Mouse (Mus musculus) stomach, embryonic 16.5 days (tissue): ENCODE results near the gene LTO1. TPM values are rescaled to one million over a fixed set of nuclear protein-coding genes. Genes with fewer than 3 reads are reported as not detected.
"Not testable (repeated sequence)": the region's sequence is repeated elsewhere in the genome, so short reads cannot be mapped to it uniquely, and the experiment has no call there.

Experiments
- ATAC-seq: fragments of 200-750 bp; cut with Nextera tagmentation; 2 replicates; pipeline ENCODE4 v1.8.0; 2017; ENCODE audit warnings: moderate number of reproducible peaks, moderate TSS enrichment; ENCODE audit not compliant: insufficient read depth, low FRiP score
- H3K27ac ChIP-seq: fragments of 300-500 bp; sonication (generic); 2 replicates; pipeline ENCODE4 v1.5.1; 2014; ENCODE audit warnings: low read length
- H3K27me3 ChIP-seq: fragments of 300-500 bp; sonication (generic); 2 replicates; pipeline ENCODE4 v1.6.1; 2014; ENCODE audit warnings: low read length, control low read depth, mixed read lengths; ENCODE audit not compliant: control insufficient read depth, insufficient read depth
- H3K36me3 ChIP-seq: fragments of 300-500 bp; sonication (generic); 2 replicates; pipeline ENCODE4 v1.6.1; 2014; ENCODE audit warnings: low read length; ENCODE audit not compliant: control insufficient read depth, insufficient read depth
- H3K4me1 ChIP-seq: fragments of 300-500 bp; sonication (generic); 2 replicates; pipeline ENCODE4 v1.6.1; 2014; ENCODE audit warnings: low read length, control low read depth, mixed read lengths; ENCODE audit not compliant: control insufficient read depth, insufficient read depth
- H3K4me2 ChIP-seq: fragments of 300-500 bp; sonication (generic); 2 replicates; pipeline ENCODE4 v1.6.1; 2014; ENCODE audit warnings: low read depth, low read length, mixed read lengths
- H3K4me3 ChIP-seq: fragments of 300-500 bp; sonication (generic); replicated peaks from 2 replicates; pipeline ENCODE4 v1.5.1; 2014; ENCODE audit warnings: mild to moderate bottlenecking, low read length
- H3K9ac ChIP-seq: fragments of 300-500 bp; sonication (generic); 2 replicates; pipeline ENCODE4 v1.6.1; 2014; ENCODE audit warnings: low read length
- H3K9me3 ChIP-seq: fragments of 300-500 bp; sonication (generic); replicated peaks from 2 replicates; pipeline ENCODE4 v1.6.1; 2016; ENCODE audit warnings: low read length, control low read depth; ENCODE audit not compliant: control insufficient read depth
- WGBS: fragments of 180-500 bp; shearing (Covaris S2); extraction: QIAGEN DNeasy Blood & Tissue Kit; methylation state at CpG from one replicate; pipeline ENCODE4 v1.1.7; 2014; 5-methylcytosine and 5-hydroxymethylcytosine counted together
- polyA plus RNA-seq: library from polyadenylated mRNA; unstranded; fragments of >200 nt; fragmentation: Nextera tagmentation; extraction: Ambion mirVana; gene quantifications from 2 replicates; pipeline ENCODE4 v1.2.1, GENCODE M21; 2015

Gene LTO1
- polyA plus RNA-seq, 1 experiment from 2014 or later = 27.9 TPM

DNA sequence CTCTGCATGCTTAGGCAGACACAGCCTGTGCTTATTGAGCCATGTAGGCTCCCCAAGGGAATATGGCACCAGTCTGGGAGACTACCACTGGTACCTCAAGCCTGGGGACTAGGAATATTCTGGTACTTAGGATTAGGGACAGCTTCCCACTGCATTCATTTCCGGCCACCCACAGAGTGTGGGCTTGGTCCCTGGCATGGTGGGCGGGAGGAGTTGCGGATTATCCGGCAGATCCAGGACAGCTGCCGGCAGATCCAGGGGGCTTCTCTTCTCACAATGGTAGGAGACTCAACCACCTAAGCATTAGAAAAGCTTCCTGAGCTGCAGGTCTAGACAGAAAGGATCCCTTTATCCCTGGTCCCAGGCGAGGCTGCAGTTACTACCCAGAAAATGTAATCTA is 16.4 kb upstream of the LTO1 start:
- 58% methylated on average over 6 of the region's 6 CpGs for WGBS
- Histone ChIP-seq H3K4me2 (no peak overlapping the region), H3K4me1 (peaks cover 13% of the 10 kb centered on the region), H3K9me3 (no peaks in the 10 kb centered on the region), H3K4me3 (no peak overlapping the region), H3K36me3 (no peaks in the 10 kb centered on the region), H3K9ac (no peak overlapping the region), H3K27ac (no peak overlapping the region), H3K27me3 (peaks cover 55% of the 10 kb centered on the region)
- ATAC-seq = no peak

DNA sequence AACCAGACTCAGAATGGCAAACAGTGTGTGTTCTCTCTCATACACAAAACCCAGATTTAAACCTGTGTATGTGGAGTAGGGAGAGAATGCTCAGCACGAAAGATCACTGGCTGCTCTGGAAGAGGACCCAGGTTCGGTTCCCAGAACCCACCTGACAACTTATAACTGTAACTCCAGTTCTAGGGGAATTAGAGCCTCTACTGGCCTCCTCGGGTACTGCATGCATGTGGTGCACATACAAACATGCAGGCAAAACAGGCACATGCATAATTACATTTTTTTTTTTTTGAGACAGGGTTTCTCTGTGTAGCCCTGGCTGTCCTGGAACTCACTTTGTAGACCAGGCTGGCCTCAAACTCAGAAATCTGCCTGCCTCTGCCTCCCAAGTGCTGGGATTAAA is 9.4 kb upstream of the LTO1 start:
- not testable (repeated sequence) for H3K9ac ChIP-seq, H3K9me3 ChIP-seq, H3K27ac ChIP-seq, ATAC-seq, H3K4me3 ChIP-seq, H3K36me3 ChIP-seq, H3K4me2 ChIP-seq, H3K4me1 ChIP-seq, H3K27me3 ChIP-seq
- WGBS = 92% methylated on average over 3 of the region's 3 CpGs

GRCm38 (mm10) chr7:144906708-144907397 is 8.0 kb upstream of the LTO1 start:
- WGBS = 11% methylated on average over 28 of the region's 28 CpGs
- peak; percentile 32; the same call in 1 of the 2 replicates for ATAC-seq
- Histone ChIP-seq H3K4me2 (peak overlapping the region; percentile 37), H3K27me3 (0 out of 2 replicates have a peak, but pooled peaks cover 3% of the 10 kb centered on the region), H3K9me3 (no peaks in the 10 kb centered on the region), H3K4me1 (no peaks in the 10 kb centered on the region), H3K36me3 (no peaks in the 10 kb centered on the region), H3K4me3 (peak overlapping the region; percentile 6; the same call in 1 of the 2 replicates), H3K9ac (peak overlapping the region; percentile 31; the same call in 1 of the 2 replicates), H3K27ac (no peak overlapping the region)

DNA sequence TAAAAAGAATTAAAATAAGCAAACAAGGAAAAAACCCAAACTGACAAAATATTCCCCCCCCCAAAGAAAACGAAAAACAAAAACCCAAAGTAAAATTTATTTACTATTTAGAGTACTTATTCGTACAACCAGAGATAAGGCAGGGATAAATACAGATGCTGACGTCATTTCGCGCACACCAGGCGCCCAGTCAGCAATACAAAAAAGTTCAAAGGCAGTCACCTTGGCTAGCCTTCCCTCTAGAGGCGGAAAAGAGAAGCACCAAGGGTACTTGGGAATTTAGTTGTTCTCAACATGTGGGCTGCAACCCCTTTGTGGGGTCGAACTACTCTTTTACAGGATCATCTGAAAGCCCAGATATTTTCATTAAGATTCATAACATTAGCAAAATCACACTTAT is 7.1 kb upstream of the LTO1 start:
- Histone ChIP-seq H3K4me3 (no peak overlapping the region), H3K9me3 (no peaks in the 10 kb centered on the region), H3K27ac (no peak overlapping the region), H3K9ac (no peak overlapping the region), H3K36me3 (no peaks in the 10 kb centered on the region), H3K4me2 (no peak overlapping the region), H3K4me1 (no peaks in the 10 kb centered on the region), H3K27me3 (0 out of 2 replicates have a peak, but pooled peaks cover 3% of the 10 kb centered on the region)
- ATAC-seq = no peak
- 10% methylated on average over 8 of the region's 8 CpGs for WGBS

DNA sequence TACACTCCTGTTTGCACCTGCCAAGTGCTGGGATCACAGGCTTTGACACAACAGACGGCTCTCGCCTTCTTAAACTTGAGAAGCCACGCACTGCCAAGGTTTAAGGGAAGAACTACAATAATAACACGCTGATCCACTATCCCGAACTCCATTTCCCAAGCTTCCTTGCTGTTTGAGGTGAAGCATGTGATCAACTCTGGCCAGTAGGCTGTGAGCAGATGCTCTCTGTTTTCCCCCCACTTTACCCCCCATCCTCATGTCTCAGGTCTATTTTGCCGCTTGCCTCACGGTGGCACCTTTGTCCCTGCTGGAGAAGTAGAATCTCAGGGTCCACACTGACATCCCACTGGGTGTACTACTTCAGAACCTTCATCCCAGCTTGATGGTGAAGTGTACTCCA is 6.2 kb upstream of the LTO1 start:
- H3K9ac ChIP-seq = no peak overlapping the region
- H3K4me3 ChIP-seq = no peak overlapping the region
- no peaks in the 10 kb centered on the region for H3K4me1 ChIP-seq
- H3K27ac ChIP-seq = no peak overlapping the region
- H3K4me2 ChIP-seq = no peak overlapping the region
- WGBS = 27% methylated on average over 7 of the region's 7 CpGs
- no peak for ATAC-seq
- H3K9me3 ChIP-seq = no peaks in the 10 kb centered on the region
- 0 out of 2 replicates have a peak, but pooled peaks cover 3% of the 10 kb centered on the region for H3K27me3 ChIP-seq
- no peaks in the 10 kb centered on the region for H3K36me3 ChIP-seq

DNA sequence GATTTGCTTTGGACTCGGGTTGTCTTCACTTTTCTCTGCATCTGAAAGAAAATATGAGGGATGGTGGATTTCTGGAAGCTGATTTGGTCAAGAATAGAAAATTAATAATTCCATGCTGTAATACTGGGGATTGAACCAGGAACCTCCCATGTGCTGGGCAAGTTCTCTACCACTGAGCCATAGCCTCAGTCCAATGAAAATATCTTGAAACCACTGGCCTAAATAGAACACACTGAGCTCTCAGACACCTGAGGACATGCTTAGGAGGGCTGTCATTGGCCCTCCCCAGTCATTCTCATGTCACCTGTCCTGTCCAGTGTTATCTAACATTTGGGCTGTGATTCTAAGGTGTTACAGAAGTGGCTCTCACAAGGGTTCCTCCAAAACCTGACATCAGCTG is 3.8 kb upstream of the LTO1 start:
- Histone ChIP-seq H3K4me3 (no peak overlapping the region), H3K4me1 (peaks cover 7% of the 10 kb centered on the region), H3K9me3 (no peaks in the 10 kb centered on the region), H3K27me3 (0 out of 2 replicates have a peak, but pooled peaks cover 3% of the 10 kb centered on the region), H3K27ac (no peak overlapping the region), H3K4me2 (no peak overlapping the region), H3K36me3 (no peaks in the 10 kb centered on the region), H3K9ac (no peak overlapping the region)
- no peak for ATAC-seq
- WGBS = 85% methylated on average over 1 of the region's 1 CpGs

GRCm38 (mm10) chr7:144912897-144913296 is 2.0 kb upstream of the LTO1 start:
- Histone ChIP-seq H3K27ac (no peak overlapping the region), H3K4me2 (no peak overlapping the region), H3K4me3 (no peak overlapping the region), H3K36me3 (no peaks in the 10 kb centered on the region), H3K9ac (no peak overlapping the region), H3K27me3 (no peaks in the 10 kb centered on the region), H3K9me3 (no peaks in the 10 kb centered on the region), H3K4me1 (peaks cover 8% of the 10 kb centered on the region)
- 75% methylated on average over 4 of the region's 4 CpGs for whole genome bisulfite sequencing
- no peak for ATAC-seq

- no peaks in the 10 kb centered on the region for H3K27me3 ChIP-seq
- 6% methylated on average over 17 of the region's 17 CpGs for WGBS
Measured at GRCm38 (mm10) chr7:144914296-144914947, 478 bp upstream of the LTO1 start.

GRCm38 (mm10) chr7:144918823-144919222 is 3.9 kb downstream of the LTO1 start:
- Histone ChIP-seq H3K27me3 (no peaks in the 10 kb centered on the region), H3K9ac (no peak overlapping the region), H3K36me3 (no peaks in the 10 kb centered on the region), H3K27ac (no peak overlapping the region), H3K4me2 (no peak overlapping the region), H3K9me3 (no peaks in the 10 kb centered on the region), H3K4me1 (peaks cover 8% of the 10 kb centered on the region), H3K4me3 (no peak overlapping the region)
- WGBS = 83% methylated on average over 1 of the region's 1 CpGs
- no peak for ATAC-seq

More at GRCm38 (mm10) chr7:144914296-144914947, 478 bp upstream of the LTO1 start:
- H3K36me3 ChIP-seq = no peaks in the 10 kb centered on the region
- peaks cover 8% of the 10 kb centered on the region for H3K4me1 ChIP-seq
- H3K27ac ChIP-seq = peak overlapping the region; percentile 4; the same call in 1 of the 2 replicates
- H3K9me3 ChIP-seq = no peaks in the 10 kb centered on the region
- peak overlapping the region; percentile 84 for H3K9ac ChIP-seq
- peak overlapping the region; percentile 80 for H3K4me3 ChIP-seq
- ATAC-seq = peak; percentile 91
- peak overlapping the region; percentile 55 for H3K4me2 ChIP-seq
